Mouse (Mus musculus) embryonic facial prominence, embryonic 12.5 days (tissue): ENCODE measurements around the gene Pou2f3. TPM values are rescaled to one million over a fixed set of nuclear protein-coding genes. Genes with fewer than 3 reads are reported as not detected.

Experiments
- ATAC-seq: fragments of 200-750 bp; cut with Nextera tagmentation; 2 replicates; pipeline ENCODE4 v1.8.0; 2017; ENCODE audit not compliant: insufficient number of reproducible peaks, insufficient read depth, low FRiP score, low TSS enrichment
- H3K27ac ChIP-seq: fragments of 300-500 bp; sonication (generic); 2 replicates; pipeline ENCODE4 v1.5.1; 2016; ENCODE audit warnings: mild to moderate bottlenecking
- H3K27me3 ChIP-seq: fragments of 300-500 bp; sonication (generic); 2 replicates; pipeline ENCODE4 v1.6.1; 2016; ENCODE audit warnings: mild to moderate bottlenecking, moderate library complexity
- H3K36me3 ChIP-seq: fragments of 300-500 bp; sonication (generic); 2 replicates; pipeline ENCODE4 v1.6.1; 2016; ENCODE audit warnings: mild to moderate bottlenecking
- H3K4me1 ChIP-seq: fragments of 300-500 bp; sonication (generic); 2 replicates; pipeline ENCODE4 v1.6.1; 2016
- H3K4me2 ChIP-seq: fragments of 300-500 bp; sonication (generic); replicated peaks from 2 replicates; pipeline ENCODE4 v1.6.1; 2016; ENCODE audit warnings: mild to moderate bottlenecking, moderate library complexity
- H3K4me3 ChIP-seq: fragments of 300-500 bp; sonication (generic); 2 replicates; pipeline ENCODE4 v1.5.1; 2016; ENCODE audit warnings: mild to moderate bottlenecking
- H3K9ac ChIP-seq: fragments of 300-500 bp; sonication (generic); 2 replicates; pipeline ENCODE4 v1.6.1; 2016; ENCODE audit warnings: mild to moderate bottlenecking, moderate library complexity
- H3K9me3 ChIP-seq: fragments of 300-500 bp; sonication (generic); 2 replicates; pipeline ENCODE4 v1.6.1; 2016; ENCODE audit warnings: mild to moderate bottlenecking, moderate library complexity
- WGBS: fragments of 180-500 bp; shearing (Covaris S2); methylation state at CpG from one replicate; pipeline ENCODE4 v1.1.7; 2016; 5-methylcytosine and 5-hydroxymethylcytosine counted together
- polyA plus RNA-seq: library from polyadenylated mRNA; unstranded; fragments of >200 nt; fragmentation: Nextera tagmentation; extraction: Ambion mirVana; gene quantifications from 2 replicates; pipeline ENCODE4 v1.2.1, GENCODE M21; 2016

The Pou2f3 gene
- polyA plus RNA-seq, 1 experiment from 2014 or later: 0.18 TPM

DNA sequence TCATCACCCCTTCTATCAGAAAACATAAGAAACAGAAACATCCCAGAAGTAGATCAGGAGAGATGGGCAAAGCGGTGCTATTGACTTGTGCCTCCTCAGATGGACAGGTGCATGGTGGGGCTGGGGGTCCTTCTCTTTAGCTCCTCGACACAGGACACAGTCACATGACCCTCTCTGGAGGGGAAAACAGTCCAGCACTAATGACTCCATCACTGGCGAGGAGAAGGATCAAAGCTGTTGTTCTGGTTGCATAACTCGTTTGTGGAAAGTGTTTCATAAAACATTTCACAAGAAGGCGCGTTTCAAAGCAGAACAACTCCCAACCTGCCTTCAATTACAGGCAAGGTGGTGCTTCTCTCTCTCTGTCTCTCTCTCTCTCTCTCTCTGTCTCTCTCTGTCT is 58.4 kb downstream of the Pou2f3 start:
- Histone ChIP-seq H3K9ac (no peak overlapping the region), H3K36me3 (no peaks in the 10 kb centered on the region), H3K27ac (no peak overlapping the region), H3K27me3 (no peaks in the 10 kb centered on the region), H3K4me2 (no peak overlapping the region), H3K4me3 (no peak overlapping the region), H3K9me3 (no peaks in the 10 kb centered on the region), H3K4me1 (0 out of 2 replicates have a peak, but pooled peaks cover 2% of the 10 kb centered on the region)
- no peak for ATAC-seq
- WGBS: 76% methylated on average over 6 of the region's 6 CpGs

- ATAC-seq: no peak
- Histone ChIP-seq H3K4me1 (0 out of 2 replicates have a peak, but pooled peaks cover 2% of the 10 kb centered on the region), H3K4me3 (no peak overlapping the region), H3K27ac (no peak overlapping the region), H3K4me2 (no peak overlapping the region), H3K36me3 (no peaks in the 10 kb centered on the region), H3K9me3 (no peaks in the 10 kb centered on the region), H3K27me3 (no peaks in the 10 kb centered on the region), H3K9ac (no peak overlapping the region)
- 74% methylated on average over 9 of the region's 9 CpGs for WGBS
Measured at GRCm38 (mm10) chr9:43150957-43151356, 59.2 kb downstream of the Pou2f3 start.

GRCm38 (mm10) chr9:43150075-43150474 is 60.1 kb downstream of the Pou2f3 start:
- Histone ChIP-seq H3K9me3 (no peaks in the 10 kb centered on the region), H3K4me1 (0 out of 2 replicates have a peak, but pooled peaks cover 2% of the 10 kb centered on the region), H3K27ac (no peak overlapping the region), H3K4me3 (no peak overlapping the region), H3K27me3 (no peaks in the 10 kb centered on the region), H3K36me3 (no peaks in the 10 kb centered on the region), H3K9ac (no peak overlapping the region), H3K4me2 (no peak overlapping the region)
- ATAC-seq: no peak
- 65% methylated on average over 10 of the region's 10 CpGs for WGBS

DNA sequence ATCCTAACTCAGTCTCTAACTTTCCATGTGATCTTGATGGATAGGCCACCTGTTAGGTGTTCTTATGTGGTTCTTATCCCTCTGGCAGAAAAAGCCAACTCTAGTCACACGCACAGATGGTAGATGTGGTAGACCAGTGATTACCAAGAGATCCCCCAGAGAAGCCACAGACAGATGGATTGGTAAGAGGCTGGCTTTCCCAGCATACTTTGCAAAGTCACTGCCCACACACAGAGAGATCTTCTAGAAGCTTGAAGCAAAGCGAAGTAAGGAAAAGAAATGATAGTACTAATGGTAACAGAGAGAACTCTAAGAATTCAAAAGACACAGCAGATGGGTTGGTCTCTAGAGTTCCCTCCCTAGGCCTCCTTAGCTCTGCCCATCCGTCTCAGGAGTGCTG is 60.7 kb downstream of the Pou2f3 start:
- WGBS: 83% methylated on average over 3 of the region's 3 CpGs

GRCm38 (mm10) chr9:43145196-43145595 is 65.0 kb downstream of the Pou2f3 start:
- H3K4me2 ChIP-seq: no peak overlapping the region
- H3K9ac ChIP-seq: no peak overlapping the region
- no peak overlapping the region for H3K4me3 ChIP-seq
- H3K9me3 ChIP-seq: no peaks in the 10 kb centered on the region
- H3K27me3 ChIP-seq: no peaks in the 10 kb centered on the region
- ATAC-seq: no peak
- H3K36me3 ChIP-seq: no peaks in the 10 kb centered on the region
- H3K4me1 ChIP-seq: 0 out of 2 replicates have a peak, but pooled peaks cover 2% of the 10 kb centered on the region
- WGBS: 78% methylated on average over 4 of the region's 4 CpGs
- H3K27ac ChIP-seq: no peak overlapping the region

More for the DNA sequence above, 60.7 kb downstream of the Pou2f3 start:
- H3K9me3 ChIP-seq: no peaks in the 10 kb centered on the region
- no peak overlapping the region for H3K27ac ChIP-seq
- no peak overlapping the region for H3K9ac ChIP-seq
- no peak for ATAC-seq
- no peaks in the 10 kb centered on the region for H3K36me3 ChIP-seq
- 0 out of 2 replicates have a peak, but pooled peaks cover 2% of the 10 kb centered on the region for H3K4me1 ChIP-seq
- no peak overlapping the region for H3K4me3 ChIP-seq
- no peak overlapping the region for H3K4me2 ChIP-seq
- no peaks in the 10 kb centered on the region for H3K27me3 ChIP-seq

DNA sequence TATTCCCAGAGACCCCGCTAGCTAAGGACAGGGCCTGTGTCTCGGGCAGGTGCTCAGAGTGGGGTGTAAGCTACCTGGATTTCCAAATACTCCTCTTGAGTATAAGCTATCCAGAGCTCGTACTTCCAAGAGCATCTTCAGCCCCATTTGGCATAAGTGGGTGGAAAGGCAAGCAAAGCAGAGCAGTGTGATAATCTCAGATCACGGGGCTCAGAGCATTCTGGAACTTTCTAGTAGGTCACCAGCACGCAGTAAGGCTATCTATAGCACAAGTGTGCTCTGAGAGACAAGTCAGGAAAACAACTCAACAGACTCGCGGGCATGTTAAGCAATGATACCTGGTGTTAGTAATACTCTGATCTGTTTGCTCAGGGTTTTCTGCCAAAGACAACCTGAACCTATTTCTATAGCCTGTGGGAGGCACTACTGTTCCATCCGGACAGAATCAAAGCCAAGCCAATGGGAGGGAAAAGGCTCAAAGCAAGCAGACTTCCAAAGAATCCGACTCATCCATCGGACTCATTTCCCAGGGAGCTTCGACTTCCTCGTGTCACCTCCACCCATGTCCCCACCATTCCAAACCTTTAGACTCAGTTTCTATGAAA is 65.9 kb downstream of the Pou2f3 start:
- Histone ChIP-seq H3K27me3 (no peaks in the 10 kb centered on the region), H3K9ac (no peak overlapping the region), H3K4me2 (no peak overlapping the region), H3K4me1 (no peaks in the 10 kb centered on the region), H3K9me3 (no peaks in the 10 kb centered on the region), H3K4me3 (no peak overlapping the region), H3K27ac (no peak overlapping the region), H3K36me3 (no peaks in the 10 kb centered on the region)
- WGBS: 74% methylated on average over 12 of the region's 12 CpGs
- no peak for ATAC-seq

DNA sequence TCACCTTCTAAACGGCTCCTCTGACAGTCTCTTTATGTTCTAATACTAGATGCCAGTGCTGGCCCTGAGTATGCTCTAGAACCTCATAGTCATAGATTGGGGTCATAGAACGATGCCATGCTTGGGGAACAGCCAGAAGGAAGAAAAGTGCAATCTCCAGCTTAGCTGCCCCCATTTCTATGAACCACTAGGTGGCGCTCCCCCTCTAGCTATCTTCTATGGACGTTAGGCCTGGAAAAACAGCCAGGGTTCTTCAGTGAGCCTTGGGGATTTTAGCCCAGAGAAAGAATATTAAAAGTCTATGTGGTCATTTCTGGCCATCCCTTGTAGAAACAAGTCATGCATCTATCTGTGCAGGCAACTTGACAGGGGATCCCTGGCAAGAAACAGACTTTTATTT is 68.3 kb downstream of the Pou2f3 start:
- Histone ChIP-seq H3K4me2 (no peak overlapping the region), H3K4me1 (no peaks in the 10 kb centered on the region), H3K36me3 (no peaks in the 10 kb centered on the region), H3K27ac (no peak overlapping the region), H3K9me3 (no peaks in the 10 kb centered on the region), H3K4me3 (no peak overlapping the region), H3K9ac (no peak overlapping the region), H3K27me3 (no peaks in the 10 kb centered on the region)
- WGBS: 7% methylated on average over 4 of the region's 4 CpGs
- no peak for ATAC-seq

DNA sequence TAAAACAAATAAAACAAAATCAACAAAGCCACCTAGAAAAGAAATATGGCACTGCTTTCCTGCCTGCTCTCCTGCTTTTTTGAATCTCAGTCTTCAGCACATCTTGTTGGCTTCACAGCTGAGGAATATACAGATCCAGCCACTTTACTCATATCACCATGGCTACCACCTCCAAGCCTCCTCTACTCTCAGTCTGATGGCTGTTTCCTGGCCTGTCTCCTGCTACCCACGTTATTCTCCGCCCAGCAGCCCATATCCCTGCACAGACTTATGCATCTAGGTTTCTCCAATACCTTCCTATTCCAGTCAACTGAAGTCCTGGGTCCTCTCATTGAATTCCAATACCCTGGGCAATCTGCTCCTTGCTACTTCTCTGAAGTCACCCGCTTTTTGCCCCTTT is 76.6 kb downstream of the Pou2f3 start:
- H3K4me3 ChIP-seq: no peak overlapping the region
- no peaks in the 10 kb centered on the region for H3K36me3 ChIP-seq
- no peak for ATAC-seq
- H3K27me3 ChIP-seq: no peaks in the 10 kb centered on the region
- no peak overlapping the region for H3K4me2 ChIP-seq
- no peaks in the 10 kb centered on the region for H3K9me3 ChIP-seq
- H3K9ac ChIP-seq: no peak overlapping the region
- 76% methylated on average over 3 of the region's 3 CpGs for WGBS
- no peaks in the 10 kb centered on the region for H3K4me1 ChIP-seq
- no peak overlapping the region for H3K27ac ChIP-seq

DNA sequence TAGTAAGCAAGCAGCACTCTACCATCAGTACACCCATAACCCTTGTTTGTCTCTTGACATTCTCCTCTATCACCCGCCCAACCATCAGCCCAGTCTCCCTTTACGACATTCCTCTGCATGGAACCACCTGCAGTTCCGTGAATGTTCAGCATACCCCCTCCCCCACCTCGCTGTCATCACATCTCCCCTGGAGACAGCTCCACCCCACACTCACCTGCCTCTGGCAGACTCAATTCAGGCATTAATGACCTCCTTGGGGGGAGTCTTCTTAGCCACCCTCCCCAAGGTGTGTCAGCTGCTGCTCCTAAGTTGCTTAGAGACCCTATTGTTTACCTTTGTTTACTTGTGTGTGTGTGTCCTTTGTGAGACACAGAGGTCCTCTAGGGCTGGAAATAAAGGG is 77.8 kb downstream of the Pou2f3 start:
- no peak for ATAC-seq
- H3K4me1 ChIP-seq: no peaks in the 10 kb centered on the region
- no peaks in the 10 kb centered on the region for H3K27me3 ChIP-seq
- 27% methylated on average over 4 of the region's 4 CpGs for WGBS
- no peak overlapping the region for H3K27ac ChIP-seq
- no peak overlapping the region for H3K4me3 ChIP-seq
- H3K4me2 ChIP-seq: no peak overlapping the region
- H3K36me3 ChIP-seq: no peaks in the 10 kb centered on the region
- H3K9ac ChIP-seq: no peak overlapping the region
- H3K9me3 ChIP-seq: no peaks in the 10 kb centered on the region

GRCm38 (mm10) chr9:43131940-43132339 is 78.2 kb downstream of the Pou2f3 start:
- H3K27ac ChIP-seq: no peak overlapping the region
- no peaks in the 10 kb centered on the region for H3K27me3 ChIP-seq
- no peaks in the 10 kb centered on the region for H3K36me3 ChIP-seq
- WGBS: 72% methylated on average over 5 of the region's 5 CpGs
- no peaks in the 10 kb centered on the region for H3K9me3 ChIP-seq
- H3K4me3 ChIP-seq: no peak overlapping the region
- no peaks in the 10 kb centered on the region for H3K4me1 ChIP-seq
- ATAC-seq: no peak
- H3K9ac ChIP-seq: no peak overlapping the region
- no peak overlapping the region for H3K4me2 ChIP-seq

- Histone ChIP-seq H3K9ac (no peak overlapping the region), H3K27ac (no peak overlapping the region), H3K27me3 (no peaks in the 10 kb centered on the region), H3K4me2 (no peak overlapping the region), H3K4me1 (no peaks in the 10 kb centered on the region), H3K4me3 (no peak overlapping the region), H3K36me3 (no peaks in the 10 kb centered on the region), H3K9me3 (no peaks in the 10 kb centered on the region)
- 91% methylated on average over 2 of the region's 2 CpGs for WGBS
- ATAC-seq: no peak
Measured at GRCm38 (mm10) chr9:43130684-43131083, 79.5 kb downstream of the Pou2f3 start.

DNA sequence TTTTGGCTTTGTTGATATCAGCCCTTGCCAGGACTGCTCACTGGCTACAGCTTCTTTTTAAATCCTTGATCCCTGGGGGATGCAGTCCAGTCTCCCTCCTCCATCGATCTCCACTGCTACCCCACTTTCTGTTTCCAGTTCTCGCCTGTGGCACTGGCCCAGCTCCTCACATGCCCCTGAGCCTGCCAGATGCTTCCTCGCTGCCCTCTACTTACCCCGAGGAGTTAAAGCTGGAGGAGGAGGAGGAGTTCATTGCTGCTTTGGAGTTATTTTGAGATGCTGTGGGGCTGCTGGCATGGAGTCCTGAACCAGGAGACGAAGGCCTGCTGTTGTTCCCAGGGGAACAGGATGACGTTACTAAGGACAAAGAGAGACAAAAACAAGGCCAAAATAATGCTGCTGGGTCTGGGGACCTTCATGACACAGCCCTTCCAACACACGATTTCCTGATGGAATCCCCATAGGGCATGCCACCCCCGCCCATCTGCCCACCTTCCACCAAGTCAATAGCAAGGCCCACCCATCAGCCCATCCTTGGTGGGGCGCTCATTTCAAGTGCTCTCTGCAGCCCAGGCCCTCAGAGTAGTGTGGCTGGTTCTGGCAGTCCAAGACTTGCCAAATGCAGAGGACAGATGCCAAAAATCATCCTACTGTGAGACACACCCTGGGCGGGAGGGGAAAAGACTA is 82.9 kb downstream of the Pou2f3 start:
- H3K36me3 ChIP-seq: no peaks in the 10 kb centered on the region
- H3K27ac ChIP-seq: no peak overlapping the region
- no peaks in the 10 kb centered on the region for H3K9me3 ChIP-seq
- H3K9ac ChIP-seq: no peak overlapping the region
- ATAC-seq: no peak
- H3K4me1 ChIP-seq: no peaks in the 10 kb centered on the region
- H3K4me2 ChIP-seq: no peak overlapping the region
- WGBS: 67% methylated on average over 10 of the region's 10 CpGs
- H3K27me3 ChIP-seq: no peaks in the 10 kb centered on the region
- no peak overlapping the region for H3K4me3 ChIP-seq
